Mouse (Mus musculus) layer of hippocampus, adult 9-10 months (tissue): ENCODE data around the gene Mb.

ENCODE experiments used
- DNase-seq: peaks from one replicate; pipeline ENCODE4 v3.0.0; 2022; ENCODE audit warnings: low spot score

The Mb gene

GRCm38 (mm10) chr15:77025884-77026583 lies 24.4 kb downstream of the Mb start:
- no peak for DNase-seq

DNA sequence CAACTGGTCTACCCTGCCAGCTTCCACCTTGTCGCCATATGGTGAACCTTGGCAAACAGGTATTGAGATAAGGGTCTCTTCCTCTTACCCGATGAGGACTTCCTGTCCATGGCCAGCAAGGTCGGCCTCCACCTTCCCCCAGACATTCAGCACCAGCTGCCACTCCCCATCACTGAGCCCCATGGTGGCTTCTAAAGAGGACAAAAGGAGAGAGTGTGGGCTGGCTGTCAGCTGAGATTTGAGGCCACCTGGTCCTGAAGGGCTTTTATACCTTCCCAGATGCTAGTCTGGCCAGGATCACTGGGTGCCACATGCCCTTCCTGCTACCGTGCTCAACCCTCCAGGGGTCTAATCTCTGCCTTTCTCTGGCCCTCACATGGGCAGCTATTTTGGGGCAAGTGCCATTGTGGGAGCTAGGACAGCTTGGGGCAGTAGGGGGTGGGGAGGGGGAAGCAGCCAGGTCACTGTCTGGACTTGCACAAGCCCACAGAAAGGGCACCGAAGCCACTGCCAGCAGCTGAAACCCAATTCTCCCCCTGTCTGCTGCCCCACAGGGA lies 28.0 kb downstream of the Mb start:
- no peak for DNase-seq

DNA sequence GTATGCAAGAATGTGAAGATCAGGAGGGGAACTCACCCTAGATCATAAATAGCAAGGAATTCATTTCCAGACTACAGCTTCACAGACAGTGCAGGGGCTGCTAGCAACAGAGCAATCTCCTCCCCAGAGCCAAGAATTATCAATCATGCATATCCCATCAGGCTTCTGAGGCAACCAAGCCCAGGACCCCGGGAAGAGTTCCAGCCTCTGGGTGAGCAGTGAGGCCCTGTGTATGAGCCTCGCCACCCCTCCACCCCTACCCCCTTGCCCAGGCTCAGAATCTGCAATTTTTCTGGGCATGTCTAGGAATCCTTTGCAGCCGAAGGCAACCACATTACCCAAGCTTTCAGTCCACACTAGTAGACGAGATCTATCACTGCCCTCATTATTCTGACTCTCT lies 28.6 kb downstream of the Mb start:
- no peak for DNase-seq

DNA sequence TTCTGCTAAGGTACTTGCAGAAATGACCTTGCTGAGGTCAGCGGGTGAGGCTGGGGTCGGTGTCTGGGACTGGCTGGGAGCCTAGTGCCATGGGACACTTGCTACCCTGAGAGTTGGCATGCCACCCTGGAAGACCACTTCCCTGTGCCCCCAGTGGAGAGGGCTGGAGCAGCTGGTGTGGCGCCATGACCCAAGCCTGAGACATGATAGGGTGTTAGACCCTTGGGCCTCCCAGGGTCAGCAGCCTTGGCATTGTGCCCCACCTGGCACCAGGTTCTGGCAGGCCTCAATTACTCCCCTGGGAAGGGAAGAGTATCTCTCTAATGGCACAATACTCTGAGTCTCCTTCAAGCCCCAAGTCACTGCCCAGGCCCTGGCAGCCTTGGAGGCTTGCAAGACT lies 29.4 kb downstream of the Mb start:
- no peak for DNase-seq

- no peak for DNase-seq
Measured at GRCm38 (mm10) chr15:77020136-77020535, 30.3 kb downstream of the Mb start.

DNA sequence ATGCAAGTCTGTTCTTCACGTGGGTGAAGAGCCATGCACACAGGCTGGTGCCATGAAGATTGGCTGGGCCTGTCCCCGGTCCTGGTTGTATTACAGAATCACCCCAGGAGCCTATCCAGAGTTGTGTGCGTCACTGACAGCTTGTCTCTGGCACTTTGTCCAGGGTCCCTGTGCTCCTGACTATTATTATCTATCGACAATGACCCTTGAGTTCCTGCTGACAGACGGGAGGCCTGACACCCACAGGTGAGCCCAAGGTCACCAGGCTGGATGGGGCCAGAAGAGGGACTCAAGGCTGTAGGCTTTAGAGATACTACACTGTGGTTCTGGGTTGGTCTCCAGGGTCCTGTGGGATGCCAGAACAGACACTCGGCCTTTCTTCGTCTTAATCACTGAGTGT lies 30.9 kb downstream of the Mb start:
- DNase-seq = no peak

GRCm38 (mm10) chr15:77018740-77019340 lies 31.6 kb downstream of the Mb start:
- DNase-seq = no peak

- no peak for DNase-seq
Measured at GRCm38 (mm10) chr15:77017897-77018296, 32.6 kb downstream of the Mb start.

GRCm38 (mm10) chr15:77016509-77016908 lies 34.0 kb downstream of the Mb start:
- DNase-seq = no peak

- DNase-seq = no peak
Measured at GRCm38 (mm10) chr15:77014985-77015384, 35.5 kb downstream of the Mb start.

- DNase-seq = no peak
Measured at GRCm38 (mm10) chr15:77014431-77014830, 36.0 kb downstream of the Mb start.

- DNase-seq = no peak
Measured at GRCm38 (mm10) chr15:77013753-77014241, 36.7 kb downstream of the Mb start.

DNA sequence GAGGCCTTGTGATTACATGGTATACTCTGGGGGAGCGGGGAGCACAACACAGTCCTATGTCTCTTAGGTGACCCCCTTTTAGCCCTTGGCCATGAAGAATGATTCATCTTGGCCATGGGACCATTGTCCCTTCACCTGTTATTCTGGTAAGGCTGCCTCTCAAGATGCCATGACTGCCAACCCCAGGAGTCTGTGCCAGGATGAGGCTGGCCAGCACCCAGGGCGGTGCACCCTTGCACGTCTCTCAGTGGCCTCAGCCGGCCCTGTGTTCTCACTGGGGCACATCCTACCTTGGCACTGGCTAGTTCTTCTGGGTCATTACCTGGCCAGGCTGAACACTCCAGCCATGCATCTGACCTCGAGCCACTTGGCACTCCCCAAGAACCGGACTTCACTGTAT lies 41.6 kb downstream of the Mb start:
- DNase-seq = no peak

GRCm38 (mm10) chr15:77003868-77004215 lies 46.6 kb downstream of the Mb start:
- DNase-seq = no peak

- no peak for DNase-seq
Measured at GRCm38 (mm10) chr15:77003173-77003867, 47.1 kb downstream of the Mb start.

- no peak for DNase-seq
Measured at GRCm38 (mm10) chr15:76998878-76999588, 51.4 kb downstream of the Mb start.

DNA sequence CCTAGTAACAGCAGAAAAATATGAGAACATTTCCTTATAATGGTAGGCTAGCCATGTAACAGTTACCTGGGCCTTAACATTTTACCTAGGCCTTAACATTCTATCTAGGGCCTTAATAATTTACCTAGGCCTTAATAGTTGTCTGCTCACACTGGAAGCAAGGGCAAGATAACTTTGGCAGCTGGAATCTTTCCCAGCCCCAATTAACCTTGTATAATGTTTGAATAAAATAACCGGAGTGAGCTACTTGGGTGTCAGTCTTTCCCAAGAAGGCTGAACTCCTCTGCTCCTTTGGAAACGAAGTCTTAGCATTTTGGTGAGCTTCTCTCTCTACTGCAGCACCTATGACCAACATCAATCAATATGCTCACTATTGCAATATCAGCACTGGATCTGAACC lies 52.4 kb downstream of the Mb start:
- DNase-seq = no peak

DNA sequence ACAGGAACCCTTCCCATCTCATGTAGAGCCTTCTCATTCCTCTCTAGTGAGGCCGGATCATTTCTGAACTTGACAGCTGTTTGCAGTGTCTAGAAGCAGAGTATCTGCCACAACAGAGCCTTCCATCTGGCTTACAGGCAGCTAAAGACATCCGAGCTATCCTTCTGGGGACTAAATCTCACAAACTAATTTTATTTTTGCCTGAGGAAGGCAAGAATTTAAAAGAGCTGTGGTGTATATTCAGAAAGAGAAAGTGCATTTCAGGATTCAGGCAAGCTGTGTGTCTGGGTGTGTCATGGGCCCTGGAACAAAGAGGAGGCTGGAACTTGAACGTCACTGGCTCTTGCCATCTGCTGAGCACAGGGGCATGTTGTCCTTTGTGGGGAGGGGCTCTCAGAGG lies 56.1 kb downstream of the Mb start:
- no peak for DNase-seq

DNA sequence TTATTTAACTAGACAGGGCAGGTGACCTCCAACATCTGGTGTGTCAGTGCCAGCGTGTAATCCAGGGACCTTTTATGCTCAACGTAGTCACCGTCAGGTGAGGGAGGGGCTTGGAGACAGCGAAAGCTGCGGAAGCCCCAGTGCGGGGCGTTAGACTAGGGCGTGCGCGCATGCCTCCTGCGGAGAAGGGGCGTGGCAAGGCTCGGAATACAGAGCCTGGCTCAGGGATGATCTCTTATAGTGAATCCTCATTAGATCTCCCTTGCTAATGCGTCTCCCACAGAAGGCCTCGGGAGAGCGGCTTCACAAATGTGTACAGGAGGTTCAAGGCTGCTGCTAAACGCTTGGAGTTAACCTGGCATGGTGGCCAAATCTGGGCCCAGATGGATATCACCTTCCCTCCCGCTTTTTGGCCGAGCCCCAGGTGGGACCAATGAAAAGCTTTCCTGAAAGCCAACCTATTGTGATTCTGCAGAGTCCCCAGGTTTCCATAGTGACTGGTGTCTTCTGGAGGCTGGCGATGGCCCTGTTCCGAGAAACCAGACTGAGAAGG lies 62.9 kb downstream of the Mb start:
- DNase-seq = no peak

DNA sequence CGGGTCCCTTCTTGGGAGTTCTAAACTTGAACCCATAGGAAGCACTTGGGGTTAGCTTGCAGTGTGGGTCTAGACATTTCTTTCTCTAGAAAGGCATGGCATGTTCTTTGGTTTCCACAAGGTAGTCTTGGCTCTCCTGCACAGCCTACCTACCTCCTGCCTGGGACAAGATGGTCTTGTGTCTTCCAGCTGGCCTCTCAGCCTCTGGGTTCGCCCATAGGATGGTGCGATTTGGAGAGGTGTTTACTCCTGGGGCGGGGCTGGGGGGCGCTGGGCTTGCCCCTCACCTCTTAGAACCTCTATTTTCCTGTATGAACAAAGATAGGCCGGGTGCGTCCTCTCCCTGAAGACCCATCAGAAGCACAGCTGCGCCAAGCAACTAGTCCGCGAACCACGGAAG lies 63.3 kb downstream of the Mb start:
- DNase-seq = no peak

- DNase-seq = no peak
Measured at GRCm38 (mm10) chr15:76982745-76983144, 67.7 kb downstream of the Mb start.

- no peak for DNase-seq
Measured at GRCm38 (mm10) chr15:76979799-76980198, 70.7 kb downstream of the Mb start.
